Mouse (Mus musculus): ENCODE data around the gene Zscan26.
"Not testable (repeated sequence)": the region's sequence is repeated elsewhere in the genome, so short reads cannot be mapped to it uniquely, and the experiment has no call there.

Zscan26 gene

GRCm38 (mm10) chr13:21453449-21453848 is at the start of gene Zscan26:
Gene Zscan26, minus strand, starts transcription at chr13:21453730.
- DNase-seq (ENCODE audit: low spot score): peak; percentile 96

- DNase-seq (ENCODE audit: low spot score): no peak
These were observed 48.8 kb upstream of the Zscan26 start for GRCm38 (mm10) chr13:21502296-21502695.

- DNase-seq (ENCODE audit: low spot score): not testable (repeated sequence)
These were observed 47.7 kb upstream of the Zscan26 start, which contains the start of gene Gm11273 for GRCm38 (mm10) chr13:21501182-21501581. Gene Gm11273, minus strand, starts transcription at chr13:21501418.

- DNase-seq (ENCODE audit: low spot score): no peak
These were observed 41.5 kb upstream of the Zscan26 start, which contains the start of gene AK157302 for GRCm38 (mm10) chr13:21495080-21495479. Gene AK157302, plus strand, starts transcription at chr13:21495223.

GRCm38 (mm10) chr13:21492847-21493246 is 39.3 kb upstream of the Zscan26 start:
- peak; percentile 75 for DNase-seq (ENCODE audit: low spot score)

- DNase-seq (ENCODE audit: low spot score): no peak
These were observed 33.4 kb upstream of the Zscan26 start for GRCm38 (mm10) chr13:21486881-21487280.

GRCm38 (mm10) chr13:21478759-21479670 is 25.5 kb upstream of the Zscan26 start, which contains the start of the genes Zkscan4 and Gm10065:
Gene Zkscan4, plus strand, starts transcription at chr13:21478907.
Gene Gm10065, minus strand, starts transcription at chr13:21479441.
- DNase-seq (ENCODE audit: low spot score): peak; percentile 52

- no peak for DNase-seq (ENCODE audit: low spot score)
These were observed 18.9 kb upstream of the Zscan26 start for GRCm38 (mm10) chr13:21472427-21472826.

- DNase-seq (ENCODE audit: low spot score): no peak
These were observed 15.6 kb upstream of the Zscan26 start for GRCm38 (mm10) chr13:21469097-21469496.

GRCm38 (mm10) chr13:21468061-21469019 is 14.8 kb upstream of the Zscan26 start, which contains the start of gene Nkapl:
Gene Nkapl, minus strand, starts transcription at chr13:21468509.
- no peak for DNase-seq (ENCODE audit: low spot score)

- no peak for DNase-seq (ENCODE audit: low spot score)
These were observed 13.8 kb upstream of the Zscan26 start for GRCm38 (mm10) chr13:21467336-21467735.

- not testable (repeated sequence) for DNase-seq (ENCODE audit: low spot score)
These were observed 9.0 kb upstream of the Zscan26 start for GRCm38 (mm10) chr13:21462516-21462915.

GRCm38 (mm10) chr13:21456347-21456746 is 2.8 kb upstream of the Zscan26 start:
- DNase-seq (ENCODE audit: low spot score): no peak

GRCm38 (mm10) chr13:21454133-21454532 is 603 bp upstream of the Zscan26 start:
- no peak for DNase-seq (ENCODE audit: low spot score)

GRCm38 (mm10) chr13:21453042-21453441 is 488 bp downstream of the Zscan26 start:
- no peak for DNase-seq (ENCODE audit: low spot score)

- no peak for DNase-seq (ENCODE audit: low spot score)
These were observed 5.5 kb downstream of the Zscan26 start for GRCm38 (mm10) chr13:21447856-21448614.

- no peak for DNase-seq (ENCODE audit: low spot score)
These were observed 6.7 kb downstream of the Zscan26 start for GRCm38 (mm10) chr13:21446796-21447195.

- no peak for DNase-seq (ENCODE audit: low spot score)
These were observed 12.3 kb downstream of the Zscan26 start for GRCm38 (mm10) chr13:21441207-21441572.

GRCm38 (mm10) chr13:21440503-21441206 is 12.9 kb downstream of the Zscan26 start, which contains the start of gene Pgbd1:
Gene Pgbd1, minus strand, starts transcription at chr13:21441058.
- no peak for DNase-seq (ENCODE audit: low spot score)

GRCm38 (mm10) chr13:21435476-21435875 is 18.1 kb downstream of the Zscan26 start:
- no peak for DNase-seq (ENCODE audit: low spot score)

GRCm38 (mm10) chr13:21427631-21428030 is 25.9 kb downstream of the Zscan26 start:
- DNase-seq (ENCODE audit: low spot score): no peak

Data from adipocyte (in vitro differentiated cells).